Mouse (Mus musculus) right cerebral cortex, postnatal 14 days (tissue): ENCODE measurements around the gene Hnrnph1.
"Not testable (repeated sequence)": the region's sequence is repeated elsewhere in the genome, so short reads cannot be mapped to it uniquely, and the experiment has no call there.

Experiments
- DNase-seq: peaks from one replicate; pipeline ENCODE4 v3.0.0; 2022

The Hnrnph1 gene

GRCm38 (mm10) chr11:50376911-50377891, at the start of gene Hnrnph1:
Gene Hnrnph1 (plus strand): TSS chr11:50376990.
- peak; percentile 99 for DNase-seq

- DNase-seq: no peak
These were observed 48.6 kb upstream of the Hnrnph1 start for GRCm38 (mm10) chr11:50328075-50328625.

GRCm38 (mm10) chr11:50329378-50329777, 47.4 kb upstream of the Hnrnph1 start:
- DNase-seq: no peak

- no peak for DNase-seq
These were observed 43.6 kb upstream of the Hnrnph1 start for GRCm38 (mm10) chr11:50333181-50333580.

GRCm38 (mm10) chr11:50336126-50336525, 40.7 kb upstream of the Hnrnph1 start:
- no peak for DNase-seq

GRCm38 (mm10) chr11:50336891-50337290, 39.9 kb upstream of the Hnrnph1 start:
- DNase-seq: no peak

GRCm38 (mm10) chr11:50345486-50345885, 31.3 kb upstream of the Hnrnph1 start:
- no peak for DNase-seq

- DNase-seq: no peak
These were observed 30.3 kb upstream of the Hnrnph1 start for GRCm38 (mm10) chr11:50346256-50347032.

GRCm38 (mm10) chr11:50352177-50352576, 24.6 kb upstream of the Hnrnph1 start:
- no peak for DNase-seq

GRCm38 (mm10) chr11:50354162-50354561, 22.6 kb upstream of the Hnrnph1 start, which contains the start of gene Cby3:
Gene Cby3 (plus strand): TSS chr11:50354462.
- DNase-seq: no peak

- no peak for DNase-seq
These were observed 21.9 kb upstream of the Hnrnph1 start for GRCm38 (mm10) chr11:50354851-50355250.

GRCm38 (mm10) chr11:50355395-50355794, 21.4 kb upstream of the Hnrnph1 start:
- no peak for DNase-seq

GRCm38 (mm10) chr11:50358950-50359861, 17.6 kb upstream of the Hnrnph1 start:
- peak; percentile 74 for DNase-seq

GRCm38 (mm10) chr11:50361282-50361681, 15.5 kb upstream of the Hnrnph1 start:
- DNase-seq: not testable (repeated sequence)

- peak; percentile 76 for DNase-seq
These were observed 12.2 kb upstream of the Hnrnph1 start for GRCm38 (mm10) chr11:50364548-50364947.

GRCm38 (mm10) chr11:50365322-50365721, 11.5 kb upstream of the Hnrnph1 start:
- no peak for DNase-seq

- DNase-seq: no peak
These were observed 9.3 kb upstream of the Hnrnph1 start for GRCm38 (mm10) chr11:50367531-50367930.

- DNase-seq: no peak
These were observed 7.4 kb upstream of the Hnrnph1 start for GRCm38 (mm10) chr11:50369360-50369911.

- no peak for DNase-seq
These were observed 5.8 kb upstream of the Hnrnph1 start for GRCm38 (mm10) chr11:50370969-50371368.

GRCm38 (mm10) chr11:50371399-50371841, 5.4 kb upstream of the Hnrnph1 start:
- peak; percentile 62 for DNase-seq

- no peak for DNase-seq
These were observed 4.9 kb upstream of the Hnrnph1 start for GRCm38 (mm10) chr11:50371911-50372310.

GRCm38 (mm10) chr11:50373086-50373485, 3.7 kb upstream of the Hnrnph1 start:
- no peak for DNase-seq
